Mouse (Mus musculus) T-helper 17 cell (primary cell): ENCODE data around the gene Cd248.

ENCODE experiments used
- in situ Hi-C, 2 experiments: fragments of 300-600 bp; cut with MboI, MseI; formaldehyde crosslinking; loops; 1 replicate in 1 of 2; 2 replicates in 1 of 2; pipeline ENCODE4 v1.15.1; 2025; ENCODE audit warnings: high pct_unique_total_duplicates in 2 of 2

The Cd248 gene

GRCm38 (mm10) chr19:5052166-5052822 is 15.6 kb upstream of the Cd248 start:
- in situ Hi-C loops, result no loop called here

DNA sequence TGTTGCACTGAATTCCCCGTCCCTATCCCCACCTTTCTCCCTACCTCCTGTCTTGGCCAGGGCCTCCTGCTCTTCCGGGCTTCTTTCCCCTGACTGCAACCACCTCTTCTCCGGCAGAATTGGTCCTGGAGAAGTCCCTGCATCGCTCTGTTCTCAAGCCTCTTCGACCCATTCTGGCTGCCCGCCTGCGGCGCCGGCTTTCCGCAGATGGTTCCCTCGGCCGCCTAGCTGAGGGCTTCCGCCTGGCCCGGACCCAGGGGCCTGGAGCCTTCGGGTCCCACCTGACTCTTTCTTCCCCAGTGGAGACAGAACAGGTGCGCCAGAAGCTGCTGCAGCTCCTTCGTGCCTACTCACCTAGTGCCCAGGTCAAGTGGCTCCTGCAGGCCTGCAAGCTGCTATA is 15.0 kb upstream of the Cd248 start:
- in situ Hi-C loops, result no loop called here

GRCm38 (mm10) chr19:5053909-5054308 is 14.0 kb upstream of the Cd248 start:
- in situ Hi-C loops, result no loop called here

DNA sequence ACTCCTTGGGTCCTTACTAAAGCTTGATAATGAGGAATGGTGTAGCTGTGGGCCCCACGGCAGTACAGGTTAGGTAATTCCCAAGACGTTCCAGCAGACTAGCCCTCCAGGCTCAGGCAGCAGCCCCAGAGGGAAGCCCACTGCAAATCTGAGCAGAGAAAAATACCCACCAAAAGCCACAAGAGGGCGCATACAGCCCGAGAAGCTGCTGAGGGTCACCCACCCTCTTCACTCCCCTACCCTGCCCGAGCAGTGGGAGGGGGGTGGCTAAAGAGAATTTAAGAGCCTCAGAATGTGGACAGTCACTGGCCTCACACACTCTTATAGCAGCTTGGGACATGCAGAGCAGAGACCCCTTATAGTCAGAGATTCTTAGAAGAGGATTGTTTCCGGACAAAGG is 11.6 kb upstream of the Cd248 start:
- in situ Hi-C loops, result no loop called here

DNA sequence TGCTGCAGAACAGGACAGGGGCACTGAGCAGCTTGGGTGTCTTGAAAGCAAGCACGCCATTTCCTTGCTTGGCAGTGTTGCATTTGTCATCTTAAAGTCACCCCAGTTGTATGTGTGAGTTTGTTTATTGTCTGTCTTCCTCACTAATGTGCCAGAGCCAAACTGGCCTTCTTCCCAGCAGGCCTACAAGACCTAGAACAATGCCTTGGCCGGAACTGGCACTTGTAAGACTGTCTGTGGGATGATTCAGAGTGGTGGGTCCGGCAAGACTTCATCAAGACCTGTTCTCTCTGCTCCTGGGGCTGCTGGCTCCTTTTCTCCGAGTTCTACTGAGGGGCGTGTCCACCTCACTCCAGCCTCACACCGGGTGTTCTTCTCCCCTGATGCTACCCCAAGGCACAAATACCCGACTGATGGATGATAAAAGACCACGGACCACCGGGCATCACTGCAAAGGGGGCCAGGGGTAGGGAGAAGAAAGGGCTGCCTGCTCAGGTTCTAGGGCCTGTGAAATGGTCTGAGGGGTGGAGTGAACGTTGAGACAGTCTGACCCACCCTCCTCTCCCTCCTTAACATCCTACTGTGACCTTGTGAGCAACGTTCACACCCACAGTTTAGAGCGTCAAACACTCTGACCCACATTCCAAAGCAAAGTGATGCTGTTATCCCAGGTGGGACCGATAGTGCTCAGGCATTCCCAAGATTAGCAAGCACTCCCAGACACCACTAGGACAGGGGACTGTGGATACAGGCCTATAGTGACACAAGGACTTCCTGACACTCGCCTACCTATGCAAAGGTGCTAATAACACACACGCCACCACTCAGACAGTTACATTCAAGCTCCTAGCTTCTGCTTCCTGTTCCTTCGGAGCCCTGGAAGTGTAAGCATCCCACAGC is 9.8 kb upstream of the Cd248 start:
- in situ Hi-C loops, result no loop called here

DNA sequence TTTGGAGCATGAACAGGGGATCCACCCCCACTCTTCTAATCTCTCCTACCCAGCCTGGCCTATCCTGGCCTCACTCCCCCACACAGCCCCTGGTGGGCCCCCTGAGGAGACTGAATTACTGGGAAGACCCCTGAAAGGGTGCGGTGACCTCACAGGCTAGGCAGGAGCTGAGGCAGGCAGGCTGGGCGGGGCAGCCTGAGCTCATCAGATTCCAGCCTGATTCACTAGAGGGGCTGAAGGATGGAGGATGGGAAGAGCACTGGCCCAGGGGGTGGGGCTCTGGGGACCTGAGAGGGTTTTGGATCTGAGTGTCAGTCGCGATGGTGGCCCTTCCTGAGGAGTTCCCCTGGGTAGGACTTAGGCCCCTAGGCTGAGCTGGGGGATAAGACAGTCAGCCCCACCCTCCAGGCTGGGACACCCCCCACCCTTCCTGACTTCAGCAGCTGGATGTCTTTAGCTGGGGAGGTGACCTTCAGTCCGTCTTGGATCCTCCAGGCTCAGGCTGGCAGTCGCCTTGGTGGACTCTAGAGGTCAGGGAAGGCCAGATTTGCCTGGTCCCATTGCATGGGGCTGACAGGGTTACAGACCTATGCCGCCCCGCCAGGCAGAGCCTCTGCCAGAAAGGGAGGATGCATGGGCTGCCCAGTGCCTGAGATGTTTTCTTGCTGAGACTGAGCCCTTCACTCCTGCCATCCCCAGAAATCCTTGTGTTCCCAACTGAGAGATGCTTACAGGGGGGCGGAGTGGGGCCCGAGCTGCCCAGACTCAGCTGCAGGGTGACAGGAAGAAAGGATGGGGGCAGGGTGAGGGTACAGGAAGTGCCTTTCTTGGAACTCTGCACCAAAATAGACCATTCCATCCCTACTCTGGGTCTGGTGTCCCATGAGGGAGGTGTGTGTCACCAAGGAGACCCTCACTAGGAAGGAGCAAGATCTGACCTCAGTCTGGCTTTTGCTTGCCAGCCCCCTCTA is 8.8 kb upstream of the Cd248 start:
- in situ Hi-C loops, result no loop called here

DNA sequence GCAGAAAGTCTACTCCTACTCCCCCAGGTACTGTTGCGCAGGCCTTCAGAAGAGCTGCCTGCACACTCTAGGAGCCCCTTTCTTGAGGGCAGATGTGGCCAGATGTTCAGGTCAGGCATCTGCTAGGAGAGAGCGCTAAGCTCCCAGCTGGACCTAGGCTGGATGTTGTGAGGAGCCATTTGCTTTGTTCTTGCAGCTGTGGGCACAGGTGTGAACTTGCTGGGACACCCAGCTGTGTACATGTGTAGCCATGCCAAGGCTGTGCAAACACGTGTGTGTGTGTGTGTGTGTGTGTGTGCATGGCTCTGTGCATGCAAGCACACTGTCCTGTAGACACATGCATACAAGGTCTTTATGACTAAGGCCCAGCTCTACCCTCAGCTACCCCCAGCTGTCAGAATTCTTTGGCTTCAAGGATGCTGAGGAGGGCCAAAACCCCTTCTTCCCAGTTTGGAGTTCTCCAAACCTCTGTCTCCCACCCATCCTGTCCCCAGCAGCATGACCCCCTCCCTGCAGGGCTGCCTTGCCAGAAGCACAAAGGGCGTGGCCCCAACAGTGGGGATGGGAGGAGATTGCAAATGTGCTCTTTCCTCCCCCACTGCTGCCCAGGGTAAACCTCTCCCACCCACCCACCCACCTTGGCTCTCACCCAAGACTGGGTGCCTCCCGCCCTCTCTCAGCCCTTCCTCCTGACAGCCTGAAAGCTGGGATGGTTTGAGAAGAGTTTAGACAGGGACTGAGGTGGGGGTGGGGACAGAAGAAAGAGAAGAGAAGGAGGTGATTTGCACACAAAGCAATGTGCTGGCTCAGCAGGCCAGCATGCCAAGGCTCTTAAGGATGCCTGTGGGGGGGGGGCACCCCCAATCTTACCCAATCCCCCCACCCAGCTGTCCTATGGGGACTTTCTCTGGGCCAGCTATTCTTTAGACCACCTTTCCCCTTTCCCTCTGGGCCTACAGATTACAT is 7.2 kb upstream of the Cd248 start:
- in situ Hi-C loops, result no loop called here

DNA sequence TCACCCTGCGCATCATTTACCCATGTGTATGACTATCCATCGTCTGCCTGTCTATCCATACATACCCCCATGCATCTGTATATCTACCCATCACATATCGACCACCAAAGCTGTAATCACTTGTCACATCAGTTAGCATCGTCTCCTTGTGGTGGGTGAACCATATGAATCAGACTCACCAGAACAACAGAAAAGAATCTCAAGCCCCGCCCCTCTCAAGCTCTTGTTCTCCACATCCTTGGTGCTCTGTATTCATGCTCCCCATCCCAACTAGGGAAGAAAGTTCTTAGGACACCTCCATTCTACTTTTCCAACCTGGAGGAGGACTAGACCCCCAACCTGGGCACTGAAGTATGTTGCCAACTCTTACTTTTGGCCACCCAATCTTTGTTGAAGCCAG is 5.8 kb upstream of the Cd248 start:
- in situ Hi-C loops, result no loop called here

- in situ Hi-C loops, result no loop called here
These were observed 5.4 kb upstream of the Cd248 start for GRCm38 (mm10) chr19:5062446-5062845.

DNA sequence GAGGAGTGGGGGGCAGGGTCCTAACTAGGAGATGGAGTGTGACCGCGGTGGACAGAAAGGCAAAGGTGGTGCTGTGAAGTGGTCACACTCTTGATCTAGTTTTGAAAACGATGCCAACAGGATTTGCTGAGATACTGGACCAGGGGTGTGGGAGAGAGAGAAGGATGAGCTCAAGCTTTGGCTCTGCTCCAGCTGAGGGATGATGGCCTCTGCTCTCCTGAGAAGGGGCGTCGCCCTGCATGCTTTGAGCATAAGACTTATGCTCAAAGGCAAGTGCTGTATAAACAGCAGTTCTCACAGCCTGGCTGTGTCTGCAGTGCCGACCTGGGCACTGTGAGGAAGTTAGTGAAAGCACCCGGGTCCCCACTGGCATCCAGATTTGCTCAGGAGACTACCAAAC is 2.8 kb upstream of the Cd248 start:
- in situ Hi-C loops, result no loop called here

- in situ Hi-C loops, result no loop called here
These were observed 658 bp upstream of the Cd248 start for GRCm38 (mm10) chr19:5067040-5067799.

- in situ Hi-C loops, result no loop called here
These were observed 824 bp downstream of the Cd248 start for GRCm38 (mm10) chr19:5068570-5069234.

DNA sequence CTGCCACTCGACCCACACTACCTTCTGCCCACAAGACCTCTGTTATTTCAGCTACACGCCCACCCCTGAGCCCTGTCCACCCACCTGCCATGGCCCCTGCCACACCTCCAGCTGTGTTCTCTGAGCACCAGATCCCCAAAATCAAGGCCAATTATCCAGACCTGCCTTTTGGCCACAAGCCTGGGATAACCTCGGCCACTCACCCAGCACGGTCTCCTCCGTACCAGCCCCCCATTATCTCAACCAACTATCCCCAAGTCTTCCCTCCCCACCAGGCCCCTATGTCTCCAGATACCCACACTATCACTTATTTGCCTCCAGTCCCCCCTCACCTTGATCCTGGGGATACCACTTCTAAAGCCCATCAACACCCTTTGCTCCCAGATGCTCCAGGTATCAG is 1.6 kb downstream of the Cd248 start:
- in situ Hi-C loops, result no loop called here

- in situ Hi-C loops, result no loop called here
These were observed 2.1 kb downstream of the Cd248 start for GRCm38 (mm10) chr19:5069978-5070377.

GRCm38 (mm10) chr19:5071077-5071476 is 3.2 kb downstream of the Cd248 start:
- in situ Hi-C loops, result no loop called here

DNA sequence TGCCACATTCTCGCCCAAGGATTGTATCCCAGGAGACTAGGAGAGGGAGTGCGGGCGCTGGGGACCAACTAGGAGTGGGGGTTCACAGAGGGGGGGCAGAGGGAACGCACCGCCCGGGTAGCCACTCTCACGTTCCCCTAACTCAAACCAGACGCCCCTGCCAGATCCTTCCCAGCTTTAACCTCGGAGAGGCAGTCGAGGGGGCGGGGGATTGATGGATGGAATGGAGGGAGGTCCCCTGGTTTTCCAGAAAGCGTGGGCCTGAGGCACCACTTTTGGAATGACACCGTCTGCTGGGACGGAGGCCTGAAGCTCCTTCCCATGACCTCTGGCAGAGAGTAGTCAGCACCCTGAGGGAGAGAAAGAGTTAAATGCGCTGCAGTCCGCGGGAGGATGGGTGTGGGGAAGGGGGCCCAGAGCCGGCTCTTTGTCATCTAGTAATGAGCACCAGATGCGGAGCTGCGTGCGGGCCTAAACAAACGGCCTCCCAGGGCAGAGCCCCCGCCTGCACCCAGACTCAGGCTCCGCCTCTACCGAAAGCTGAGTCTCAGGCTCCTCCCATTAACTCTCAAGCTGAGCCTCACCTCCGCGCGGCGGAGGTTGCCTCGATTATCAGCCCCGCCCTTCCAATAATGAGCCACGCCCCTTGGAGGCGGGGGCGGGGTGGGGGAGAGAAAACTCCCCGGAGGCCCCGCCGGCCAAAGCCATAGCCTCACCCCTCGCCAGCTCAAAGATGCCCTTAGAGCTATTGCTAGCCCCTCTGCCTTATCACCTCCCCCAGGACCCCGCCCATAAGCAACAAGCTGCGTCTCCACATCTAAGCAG is 3.9 kb downstream of the Cd248 start:
- in situ Hi-C loops, result no loop called here

DNA sequence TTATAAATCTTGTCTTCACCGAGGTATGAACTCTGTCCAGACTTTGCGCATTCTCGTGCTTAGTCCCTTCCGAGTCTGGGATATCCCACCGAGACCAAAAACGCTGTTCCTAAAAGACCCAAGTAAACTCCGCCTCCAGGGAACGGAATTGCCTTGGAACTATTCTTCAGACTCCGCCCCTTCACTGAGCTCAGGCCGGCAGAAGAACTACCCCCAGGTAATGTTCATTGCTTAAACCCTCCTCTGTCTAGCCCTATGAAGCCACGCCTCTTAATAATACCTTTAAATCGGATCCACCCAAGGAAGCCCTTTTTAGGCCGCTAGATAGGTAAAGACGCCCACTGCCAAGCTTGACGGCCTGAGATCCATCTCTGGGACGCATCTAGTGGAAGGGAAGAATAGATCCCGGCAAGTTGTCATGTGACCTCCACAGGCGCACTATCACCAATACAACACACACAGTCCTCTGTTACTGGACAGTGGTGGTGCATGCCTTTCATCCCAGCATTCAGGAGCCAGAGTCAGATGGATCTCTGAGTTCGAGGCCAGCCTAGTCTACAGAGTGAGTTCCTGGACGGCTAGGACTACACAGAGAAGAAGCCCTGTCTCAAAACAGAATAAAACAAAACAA is 4.6 kb downstream of the Cd248 start:
- in situ Hi-C loops, result no loop called here

DNA sequence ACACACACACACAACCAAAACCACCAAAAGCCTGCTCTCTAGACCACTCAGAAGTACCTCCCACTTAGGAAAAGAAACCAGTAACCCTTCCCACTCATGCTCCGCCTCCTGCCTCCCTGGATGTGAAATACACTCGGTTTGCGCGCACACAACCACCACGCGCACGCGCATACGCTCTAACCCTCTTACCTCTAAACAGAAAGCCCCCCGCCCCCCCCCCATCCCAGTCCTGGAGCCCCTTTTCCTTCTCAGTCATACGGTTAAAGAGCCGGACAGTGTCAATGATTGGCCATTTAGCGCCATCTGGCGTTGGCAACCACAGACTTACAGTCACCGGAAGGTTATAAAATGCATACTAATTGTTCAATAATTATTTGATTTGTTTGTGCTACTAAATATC is 5.2 kb downstream of the Cd248 start:
- in situ Hi-C loops, result no loop called here
